ENCODE assay signal across 28 mouse cellular contexts in the genomic region with DNA sequence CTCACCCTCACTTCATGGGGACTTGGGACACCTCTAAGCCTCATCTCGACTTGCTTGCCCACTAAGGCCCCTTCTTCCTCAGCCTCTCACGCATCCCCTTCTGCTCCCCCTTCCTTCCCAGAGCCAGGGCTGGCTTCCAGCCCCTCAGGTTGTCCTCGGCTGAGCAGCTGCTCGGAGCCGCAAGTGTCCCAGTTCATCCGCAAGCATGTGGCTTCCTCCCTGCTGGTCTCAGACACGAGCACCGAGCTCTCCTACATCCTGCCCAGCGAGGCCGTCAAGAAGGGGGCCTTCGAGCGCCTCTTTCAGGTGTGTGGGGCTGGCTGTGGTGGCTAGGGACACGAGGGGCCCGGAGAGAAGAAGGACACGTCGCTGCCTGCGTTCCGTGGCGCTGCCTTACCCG. TPM values are rescaled to one million over a fixed set of nuclear protein-coding genes. Genes with fewer than 3 reads are reported as not detected.
"Had no signal": no experiment of that assay in that cellular context is flagged by ENCODE, and none has a peak within 500 bp of the region (broad histone marks: within the 10 kb centered on the region; RNA-seq: fewer than 3 reads in every experiment).

No protein-coding gene starts in this region.

- H3K36me3 ChIP-seq: heart, embryonic 10.5 days; heart, embryonic 12.5 days; intestine, embryonic 15.5 days had no signal

- H3K27me3 ChIP-seq: hindbrain, embryonic 12.5 days; intestine, embryonic 15.5 days; limb, embryonic 13.5 days; limb, embryonic 15.5 days; liver, embryonic 12.5 days had no signal

- H3K4me3 ChIP-seq: heart, embryonic 10.5 days; heart, embryonic 12.5 days; hindbrain, embryonic 10.5 days; hindbrain, embryonic 12.5 days; intestine, embryonic 15.5 days; layer of hippocampus, adult 2 months; left cerebral cortex, adult 2 months; limb, embryonic 13.5 days; limb, embryonic 15.5 days; liver, embryonic 12.5 days had no signal

- ATAC-seq: hindbrain, embryonic 16.5 days; inflammation-experienced regulatory T-cells, adult 6 months; intestine, embryonic 15.5 days; intestine, postnatal 0 days; liver, embryonic 12.5 days had no signal

- DNase-seq: gastrocnemius, postnatal 10 days; gastrocnemius, postnatal 25 days; heart, adult 18-20 months; heart, postnatal 10 days; heart, postnatal 4 days; kidney, adult 18-20 months; kidney, adult 8-10 months; kidney, postnatal 10 days; kidney, postnatal 25 days; kidney, postnatal 4 days had no signal

- H3K9me3 ChIP-seq: heart, embryonic 10.5 days; heart, embryonic 12.5 days; hindbrain, embryonic 10.5 days; hindbrain, embryonic 12.5 days; intestine, embryonic 15.5 days; limb, embryonic 13.5 days; limb, embryonic 15.5 days; liver, embryonic 12.5 days had no signal

- H3K27ac ChIP-seq: heart, embryonic 10.5 days; hindbrain, embryonic 10.5 days; hindbrain, embryonic 12.5 days; hindbrain, embryonic 14.5 days; intestine, embryonic 15.5 days; layer of hippocampus, adult 2 months; left cerebral cortex, adult 2 months; limb, embryonic 13.5 days; limb, embryonic 15.5 days; liver, embryonic 12.5 days; liver, embryonic 14.5 days had no signal

- H3K4me1 ChIP-seq: heart, embryonic 12.5 days; hindbrain, embryonic 10.5 days; hindbrain, embryonic 12.5 days; intestine, embryonic 15.5 days; limb, embryonic 13.5 days; limb, embryonic 15.5 days had no signal

RNA-seq across cellular contexts. Expression of a gene that starts 15.6 kb away (rescaled TPM):
- polyA plus RNA-seq: limb, embryonic 11.5 days had no signal

RNA-seq across cellular contexts. Expression of a gene that starts 18.0 kb away (rescaled TPM):
- polyA plus RNA-seq: heart, embryonic 10.5 days; heart, embryonic 12.5 days; hindbrain, embryonic 10.5 days; kidney, embryonic 14.5 days; kidney, embryonic 16.5 days; limb, embryonic 11.5 days had no signal

RNA-seq across cellular contexts. Expression of a gene that starts 28.8 kb away (rescaled TPM):
- polyA plus RNA-seq: inflammation-experienced regulatory T-cells, adult 6 months; limb, embryonic 11.5 days had no signal
